Mouse (Mus musculus) kidney, postnatal 0 days (tissue): ENCODE results near the gene Sucla2. TPM values are rescaled to one million over a fixed set of nuclear protein-coding genes. Genes with fewer than 3 reads are reported as not detected.
"Not testable (repeated sequence)": the region's sequence is repeated elsewhere in the genome, so short reads cannot be mapped to it uniquely, and the experiment has no call there.

Source experiments
- ATAC-seq: fragments of 200-750 bp; cut with Nextera tagmentation; replicated peaks from 2 replicates; pipeline ENCODE4 v1.8.0; 2017; ENCODE audit warnings: low read depth, moderate number of reproducible peaks, moderate TSS enrichment, moderate library complexity; ENCODE audit not compliant: low FRiP score
- DNase-seq: peaks from one replicate; pipeline ENCODE4 v3.0.0-alpha.2; 2016; ENCODE audit warnings: low spot score
- H3K27ac ChIP-seq: fragments of 300-500 bp; sonication (generic); 2 replicates; pipeline ENCODE4 v1.5.1; 2014; ENCODE audit warnings: mild to moderate bottlenecking
- H3K27me3 ChIP-seq: fragments of 300-500 bp; sonication (generic); 2 replicates; pipeline ENCODE4 v1.6.1; 2014; ENCODE audit warnings: low read length, mixed read lengths; ENCODE audit not compliant: insufficient read depth
- H3K36me3 ChIP-seq: fragments of 300-500 bp; sonication (generic); 2 replicates; pipeline ENCODE4 v1.6.1; 2014; ENCODE audit warnings: low read length, mixed read lengths; ENCODE audit not compliant: insufficient read depth
- H3K4me1 ChIP-seq: fragments of 300-500 bp; sonication (generic); replicated peaks from 2 replicates; pipeline ENCODE4 v1.6.1; 2014; ENCODE audit warnings: antibody characterized with exemption, low read length, mixed read lengths; ENCODE audit not compliant: insufficient read depth
- H3K4me2 ChIP-seq: fragments of 300-500 bp; sonication (generic); 2 replicates; pipeline ENCODE4 v1.6.1; 2014; ENCODE audit warnings: mild to moderate bottlenecking, low read length, moderate library complexity, mixed read lengths
- H3K4me3 ChIP-seq: fragments of 300-500 bp; sonication (generic); replicated peaks from 2 replicates; pipeline ENCODE4 v1.5.1; 2014; ENCODE audit warnings: low read depth, low read length
- H3K9ac ChIP-seq: fragments of 300-500 bp; sonication (generic); 2 replicates; pipeline ENCODE4 v1.6.1; 2014; ENCODE audit warnings: low read depth, low read length
- H3K9me3 ChIP-seq: fragments of 300-500 bp; sonication (generic); replicated peaks from 2 replicates; pipeline ENCODE4 v1.6.1; 2016; ENCODE audit warnings: low read length, inconsistent platforms, mixed read lengths
- CTCF ChIP-seq: IDR thresholded peaks from 2 replicates; pipeline ENCODE4 v1.5.1; 2016; ENCODE audit warnings: antibody characterized with exemption, low read depth, mild to moderate bottlenecking, moderate library complexity
- WGBS: fragments of 180-500 bp; shearing (Covaris S2); extraction: QIAGEN DNeasy Blood & Tissue Kit; methylation state at CpG from one replicate; pipeline ENCODE4 v1.1.7; 2014; 5-methylcytosine and 5-hydroxymethylcytosine counted together
- polyA plus RNA-seq: library from polyadenylated mRNA; unstranded; fragments of >200 nt; fragmentation: Nextera tagmentation; extraction: Ambion mirVana; gene quantifications from 2 replicates; pipeline ENCODE4 v1.2.1, GENCODE M21; 2015

Gene Sucla2
- polyA plus RNA-seq, 1 experiment from 2014 or later = 172 TPM

- H3K4me3 ChIP-seq = no peak overlapping the region
- WGBS = 88% methylated on average over 1 of the region's 1 CpGs
- TF ChIP-seq CTCF = peak; percentile 42; the same call in 1 of the 2 replicates
- H3K4me1 ChIP-seq = no peaks in the 10 kb centered on the region
- H3K36me3 ChIP-seq = peaks cover 12% of the 10 kb centered on the region
- ATAC-seq = no peak
- H3K9me3 ChIP-seq = no peaks in the 10 kb centered on the region
- no peak overlapping the region for H3K27ac ChIP-seq
- H3K27me3 ChIP-seq = no peaks in the 10 kb centered on the region
- no peak overlapping the region for H3K9ac ChIP-seq
- no peak for DNase-seq
- H3K4me2 ChIP-seq = no peak overlapping the region
Measured at GRCm38 (mm10) chr14:73588080-73588479, 63.0 kb downstream of the Sucla2 start.

DNA sequence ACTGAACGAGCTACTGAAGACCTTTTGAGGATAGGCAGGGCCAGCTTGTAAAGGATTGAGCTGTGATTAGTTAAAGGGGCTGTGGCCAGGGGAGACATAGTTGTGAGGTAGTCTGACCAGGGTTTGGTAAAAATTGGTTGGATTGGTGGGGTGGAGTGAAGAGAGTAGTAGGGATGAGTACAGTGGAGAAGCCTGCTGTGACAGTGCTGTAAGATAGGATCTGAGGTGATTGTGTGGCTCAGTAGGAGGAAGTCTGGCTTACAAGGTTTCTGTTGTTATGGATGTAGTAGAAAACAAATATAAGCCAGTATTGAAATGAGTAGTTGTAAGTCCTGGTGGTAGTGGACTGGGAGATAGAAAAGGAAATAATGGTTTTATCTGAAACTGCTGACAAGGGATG is 67.0 kb downstream of the Sucla2 start:
- no peak overlapping the region for H3K9ac ChIP-seq
- H3K27me3 ChIP-seq = no peaks in the 10 kb centered on the region
- no peaks in the 10 kb centered on the region for H3K9me3 ChIP-seq
- no peak overlapping the region for H3K27ac ChIP-seq
- TF ChIP-seq CTCF = no peak
- no peak for DNase-seq
- no peak overlapping the region for H3K4me3 ChIP-seq
- WGBS = 84% methylated on average over 1 of the region's 1 CpGs
- no peak for ATAC-seq
- no peaks in the 10 kb centered on the region for H3K4me1 ChIP-seq
- peaks cover 22% of the 10 kb centered on the region for H3K36me3 ChIP-seq
- no peak overlapping the region for H3K4me2 ChIP-seq

DNA sequence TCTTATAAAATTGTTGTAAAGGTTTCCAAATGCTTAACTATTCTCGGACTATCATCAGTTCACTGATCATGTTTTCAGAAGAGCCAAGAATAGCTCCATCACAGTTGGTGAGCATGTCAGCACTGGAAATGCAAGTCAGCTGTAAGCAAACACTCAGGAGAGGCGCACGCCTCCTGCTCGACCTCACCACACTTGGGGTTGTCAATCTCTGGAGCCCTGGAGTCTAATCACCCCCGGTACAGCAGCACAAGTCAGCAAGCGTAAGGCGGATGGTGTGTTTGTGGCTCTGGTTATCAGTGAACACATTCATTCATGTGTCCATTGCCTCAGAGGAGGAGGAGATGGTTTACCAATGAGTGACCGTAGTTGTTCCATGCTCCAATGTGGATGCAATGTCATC is 74.6 kb downstream of the Sucla2 start:
- 78% methylated on average over 8 of the region's 8 CpGs for whole genome bisulfite sequencing
- Histone ChIP-seq H3K27ac (no peak overlapping the region), H3K4me1 (no peaks in the 10 kb centered on the region), H3K4me3 (no peak overlapping the region), H3K27me3 (no peaks in the 10 kb centered on the region), H3K9me3 (no peaks in the 10 kb centered on the region), H3K4me2 (no peak overlapping the region), H3K36me3 (peaks cover 9% of the 10 kb centered on the region; the same call in 1 of the 2 replicates), H3K9ac (no peak overlapping the region)
- DNase-seq = no peak
- ATAC-seq = no peak
- TF ChIP-seq CTCF = no peak

- no peak overlapping the region for H3K27ac ChIP-seq
- DNase-seq (peak; percentile 38), ATAC-seq (peak; percentile 66)
- no peak overlapping the region for H3K4me3 ChIP-seq
- no peak for TF ChIP-seq CTCF
- H3K9ac ChIP-seq = no peak overlapping the region
- 33% methylated on average over 4 of the region's 4 CpGs for whole genome bisulfite sequencing
- H3K9me3 ChIP-seq = no peaks in the 10 kb centered on the region
- H3K36me3 ChIP-seq = no peaks in the 10 kb centered on the region
- no peaks in the 10 kb centered on the region for H3K27me3 ChIP-seq
- no peak overlapping the region for H3K4me2 ChIP-seq
- no peaks in the 10 kb centered on the region for H3K4me1 ChIP-seq
Measured at GRCm38 (mm10) chr14:73607732-73608131, 82.6 kb downstream of the Sucla2 start.

DNA sequence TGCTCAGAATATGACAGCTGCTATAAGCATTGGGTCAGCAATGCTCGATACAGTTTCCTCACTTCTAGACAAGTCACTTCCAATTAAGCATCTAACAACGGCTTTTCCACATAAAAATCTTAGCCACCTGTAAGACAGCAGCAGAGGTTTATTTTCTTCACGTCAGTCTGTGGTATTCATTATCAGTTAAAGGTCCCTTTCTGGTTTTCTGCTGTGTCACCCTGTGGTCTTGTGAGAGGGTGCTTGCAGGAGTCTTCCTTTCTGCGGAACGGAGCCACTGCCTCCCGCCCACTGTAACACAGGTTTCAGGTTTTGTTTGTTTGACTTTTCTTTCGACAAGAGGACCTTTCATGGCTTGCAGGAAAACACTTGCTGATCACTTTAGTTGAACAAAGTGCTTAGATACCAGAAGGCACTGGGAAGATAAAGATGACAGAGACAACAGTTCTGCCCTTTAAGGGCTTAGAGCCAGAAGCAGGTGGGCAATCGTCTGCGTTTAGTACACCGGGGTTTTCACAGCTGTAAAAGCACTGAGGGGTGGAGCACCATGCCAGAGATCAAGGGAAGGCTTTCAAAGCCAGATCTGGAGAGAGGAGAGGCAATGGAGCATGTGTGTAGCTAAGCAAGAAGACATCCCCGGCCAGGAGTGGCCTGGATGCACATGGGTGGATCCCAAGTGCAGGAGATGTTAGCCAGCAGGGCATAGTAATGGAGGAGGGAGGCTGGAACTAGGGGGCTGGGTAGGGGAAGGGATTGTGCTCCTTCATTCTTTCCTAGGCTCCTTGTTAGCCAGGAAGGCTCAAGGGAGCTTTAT is 83.8 kb downstream of the Sucla2 start:
- no peaks in the 10 kb centered on the region for H3K4me1 ChIP-seq
- ATAC-seq = peak; percentile 83
- WGBS = 11% methylated on average over 11 of the region's 11 CpGs
- DNase-seq = peak; percentile 80
- TF ChIP-seq CTCF = no peak
- no peaks in the 10 kb centered on the region for H3K36me3 ChIP-seq
- H3K9ac ChIP-seq = no peak overlapping the region
- no peak overlapping the region for H3K27ac ChIP-seq
- H3K4me3 ChIP-seq = no peak overlapping the region
- no peaks in the 10 kb centered on the region for H3K9me3 ChIP-seq
- H3K4me2 ChIP-seq = no peak overlapping the region
- no peaks in the 10 kb centered on the region for H3K27me3 ChIP-seq

DNA sequence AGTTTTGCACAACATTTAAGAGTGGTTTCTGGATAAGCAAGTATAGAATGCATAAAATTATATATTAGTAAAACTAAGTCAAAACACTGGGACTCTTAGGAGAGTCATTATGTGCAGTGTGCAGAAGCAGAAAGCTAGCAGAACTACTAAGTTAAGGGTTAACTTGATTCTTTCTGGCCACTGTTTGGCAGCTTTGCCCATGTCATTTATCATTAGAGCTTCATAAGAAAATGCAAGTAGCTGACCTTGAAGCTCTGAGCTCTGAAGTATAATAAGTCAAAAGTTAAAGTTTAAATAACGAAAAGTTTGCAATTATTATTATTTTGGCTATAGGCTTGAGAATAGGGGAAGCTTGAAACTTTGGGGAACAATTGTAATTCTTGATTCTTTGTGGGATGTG is 89.8 kb downstream of the Sucla2 start:
- not testable (repeated sequence) for H3K4me3 ChIP-seq, H3K9me3 ChIP-seq, H3K27me3 ChIP-seq, ATAC-seq, DNase-seq, H3K4me2 ChIP-seq, H3K27ac ChIP-seq, H3K36me3 ChIP-seq, H3K9ac ChIP-seq, H3K4me1 ChIP-seq
- WGBS = 52% methylated on average over 1 of the region's 1 CpGs
